Mouse (Mus musculus): Measurements from ENCODE around the gene Amh. TPM values are rescaled to one million over a fixed set of nuclear protein-coding genes. Genes with fewer than 3 reads are reported as not detected.

Amh gene
- polyA plus RNA-seq, 1 experiment from 2014 or later, result 0.47 TPM

DNA sequence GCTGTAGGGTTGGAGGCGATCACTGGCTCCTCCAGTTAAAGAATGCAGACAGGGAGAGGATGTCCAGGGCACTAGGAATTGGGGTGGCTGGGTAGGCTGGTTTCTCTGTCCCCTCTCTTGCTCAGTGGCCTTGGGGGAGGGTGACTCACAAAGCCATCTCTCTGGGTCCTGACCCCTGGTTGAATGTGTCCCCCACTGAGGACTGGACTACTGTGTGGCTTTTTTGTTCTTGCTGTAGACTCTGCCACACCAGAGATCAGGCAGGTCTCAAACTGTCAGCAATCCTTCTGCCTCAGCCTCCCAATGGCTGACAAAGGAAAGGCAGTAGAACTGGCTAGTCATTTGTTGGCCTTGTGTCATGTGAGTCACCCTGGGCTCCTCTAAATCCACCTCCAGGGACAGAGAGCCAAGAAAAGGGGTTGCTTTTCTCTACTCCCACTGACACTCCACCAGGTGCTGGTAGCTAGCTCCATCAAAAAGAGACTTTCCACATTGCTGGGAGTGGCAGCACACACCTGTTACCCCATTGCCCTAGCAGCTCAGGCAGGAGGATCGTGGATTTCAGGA lies 33.4 kb downstream of the Amh start:
- ATAC-seq, result no peak
- POLR2A ChIA-PET, result no interaction called here
- no peak for DNase-seq (ENCODE audit: low read depth, low spot score)
- peaks cover 13% of the 10 kb centered on the region for H3K27me3 ChIP-seq
- CTCF ChIA-PET, result no interaction called here
- in situ Hi-C loops (cut with MboI; ENCODE audit: low pct_unique_long_range_greater_than_20kb), result no loop called here
- TF ChIP-seq CTCF (IDR thresholded peaks at IDR 0.05), result no peak

DNA sequence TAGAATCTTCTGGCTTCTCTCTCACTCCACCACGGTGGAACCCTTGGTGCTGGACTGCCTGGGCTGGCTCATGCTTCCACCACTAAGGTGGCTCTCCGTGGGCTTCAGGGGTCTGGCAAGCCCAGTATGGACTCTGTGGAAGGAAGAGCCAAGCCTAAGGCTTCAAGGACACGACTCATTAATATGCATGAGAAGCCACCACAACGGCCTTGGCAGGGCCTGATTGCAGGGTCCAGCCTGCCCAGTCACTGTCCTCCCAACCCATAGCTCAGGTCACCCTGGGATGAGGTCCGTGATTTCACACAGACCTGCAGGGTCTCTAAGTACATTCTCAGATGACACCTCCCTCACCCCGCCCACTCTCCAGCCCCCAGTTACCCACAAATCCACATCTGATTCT lies 34.8 kb downstream of the Amh start:
- POLR2A ChIA-PET, result no interaction called here
- ATAC-seq (no peak), DNase-seq (ENCODE audit: low read depth, low spot score) (no peak)
- in situ Hi-C loops (cut with MboI; ENCODE audit: low pct_unique_long_range_greater_than_20kb), result no loop called here
- CTCF ChIA-PET, result no interaction called here
- TF ChIP-seq CTCF (IDR thresholded peaks at IDR 0.05), result no peak
- H3K27me3 ChIP-seq, result peaks cover 25% of the 10 kb centered on the region

DNA sequence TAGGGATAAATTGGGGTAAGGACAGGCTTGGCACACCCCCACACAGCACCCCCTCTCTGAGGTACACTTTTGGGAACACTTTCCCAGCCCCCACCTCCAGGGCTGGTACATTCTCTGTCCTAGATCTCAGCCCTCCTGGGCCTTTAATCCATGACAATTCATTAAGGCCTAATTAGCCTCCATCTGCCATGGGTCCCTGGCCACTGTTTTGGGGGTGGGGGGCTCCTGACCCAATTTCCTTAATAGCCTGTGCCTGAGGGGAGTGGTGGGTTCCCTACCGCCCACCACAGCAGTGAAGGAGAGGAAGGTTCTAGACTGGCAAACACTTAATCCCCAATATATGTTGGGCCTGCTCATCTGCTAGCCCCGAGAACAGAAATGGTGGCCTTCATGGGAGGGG lies 36.6 kb downstream of the Amh start:
- TF ChIP-seq CTCF (IDR thresholded peaks at IDR 0.05), result no peak
- POLR2A ChIA-PET, result no interaction called here
- H3K27me3 ChIP-seq, result peaks cover 27% of the 10 kb centered on the region
- CTCF ChIA-PET, result interaction anchor here (1.4 kb wide), 1 partner anchor 14 kb away, joined by 4 read pairs; no protein-coding TSS in a partner anchor
- ATAC-seq (no peak), DNase-seq (ENCODE audit: low read depth, low spot score) (no peak)
- in situ Hi-C loops (cut with MboI; ENCODE audit: low pct_unique_long_range_greater_than_20kb), result no loop called here

DNA sequence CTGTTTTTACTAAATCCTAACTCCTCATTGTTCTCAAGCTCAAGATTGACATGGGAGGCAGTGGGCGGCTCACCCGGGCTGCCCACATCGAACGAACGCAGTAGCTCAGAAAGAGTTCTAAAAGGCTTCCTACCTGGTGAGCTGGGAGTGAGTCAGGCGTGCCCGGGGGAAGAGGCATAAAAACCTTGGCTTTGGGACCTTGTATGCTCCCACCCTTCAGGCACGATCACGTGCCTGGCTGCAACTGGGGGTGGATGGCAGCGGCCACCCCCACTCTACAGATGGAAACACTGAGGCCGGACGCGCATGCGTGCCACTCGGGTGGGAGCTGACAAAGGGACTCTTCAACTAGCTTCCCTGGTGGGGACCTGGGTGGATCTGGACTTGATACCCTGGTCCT lies 37.3 kb downstream of the Amh start:
- ChIA-PET POLR2A (interaction anchor here (0.6 kb wide), 1 partner anchor 15 kb away, joined by 3 read pairs; no protein-coding TSS in a partner anchor), CTCF (interaction anchor here (1.4 kb wide), 1 partner anchor 14 kb away, joined by 4 read pairs; no protein-coding TSS in a partner anchor)
- TF ChIP-seq CTCF (IDR thresholded peaks at IDR 0.05), result no peak
- ATAC-seq (no peak), DNase-seq (ENCODE audit: low read depth, low spot score) (no peak)
- H3K27me3 ChIP-seq, result peaks cover 27% of the 10 kb centered on the region
- in situ Hi-C loops (cut with MboI; ENCODE audit: low pct_unique_long_range_greater_than_20kb), result no loop called here

DNA sequence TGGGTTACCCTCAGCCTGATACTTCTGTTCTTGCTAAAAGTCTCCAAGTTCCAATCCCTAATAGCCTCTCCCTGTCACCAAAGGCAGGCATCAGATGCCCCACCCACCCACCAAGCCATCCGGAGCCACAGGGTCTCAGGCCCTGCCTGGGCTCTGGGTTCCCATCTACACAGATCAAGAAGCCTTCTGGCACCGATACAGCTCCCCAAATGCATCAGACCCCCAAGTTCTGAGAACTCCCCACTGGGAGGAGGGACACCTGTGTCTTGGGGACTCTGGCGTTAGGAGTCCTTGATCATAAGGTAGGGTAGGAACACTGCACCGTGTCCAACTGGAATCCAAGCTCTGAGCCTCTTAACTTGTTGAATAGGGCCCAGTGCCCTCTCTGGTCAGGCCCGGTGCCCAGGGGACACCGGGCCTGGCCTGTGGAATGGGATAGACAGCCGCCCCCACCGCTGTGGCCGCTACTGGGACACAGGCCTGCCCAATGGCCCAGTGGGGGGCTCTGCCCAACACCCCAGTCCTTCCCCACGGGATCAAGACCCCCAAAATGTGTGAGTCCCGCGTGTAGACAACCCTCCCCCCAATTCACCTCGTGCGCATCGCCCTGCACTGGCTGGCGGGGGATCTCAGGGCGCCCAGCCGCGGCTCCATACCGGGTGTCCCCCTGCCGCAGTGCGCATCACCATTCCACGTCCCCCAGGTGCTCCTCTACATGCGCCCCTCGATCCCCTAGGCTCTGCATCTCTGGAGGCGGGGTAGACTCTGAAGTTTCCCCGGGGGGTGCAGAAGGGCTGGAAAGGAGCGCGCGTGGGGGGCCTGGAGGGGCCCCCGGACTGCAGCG lies 38.3 kb downstream of the Amh start:
- DNase-seq (ENCODE audit: low read depth, low spot score) (no peak), ATAC-seq (peak; percentile 6)
- ChIA-PET POLR2A (interaction anchor here (0.6 kb wide), 1 partner anchor 16 kb away, joined by 3 read pairs; no protein-coding TSS in a partner anchor), CTCF (interaction anchor here (1.4 kb wide), 1 partner anchor 15 kb away, joined by 4 read pairs; no protein-coding TSS in a partner anchor)
- peaks cover 27% of the 10 kb centered on the region for H3K27me3 ChIP-seq
- no peak for TF ChIP-seq CTCF (IDR thresholded peaks at IDR 0.05)
- in situ Hi-C loops (cut with MboI; ENCODE audit: low pct_unique_long_range_greater_than_20kb), result no loop called here

DNA sequence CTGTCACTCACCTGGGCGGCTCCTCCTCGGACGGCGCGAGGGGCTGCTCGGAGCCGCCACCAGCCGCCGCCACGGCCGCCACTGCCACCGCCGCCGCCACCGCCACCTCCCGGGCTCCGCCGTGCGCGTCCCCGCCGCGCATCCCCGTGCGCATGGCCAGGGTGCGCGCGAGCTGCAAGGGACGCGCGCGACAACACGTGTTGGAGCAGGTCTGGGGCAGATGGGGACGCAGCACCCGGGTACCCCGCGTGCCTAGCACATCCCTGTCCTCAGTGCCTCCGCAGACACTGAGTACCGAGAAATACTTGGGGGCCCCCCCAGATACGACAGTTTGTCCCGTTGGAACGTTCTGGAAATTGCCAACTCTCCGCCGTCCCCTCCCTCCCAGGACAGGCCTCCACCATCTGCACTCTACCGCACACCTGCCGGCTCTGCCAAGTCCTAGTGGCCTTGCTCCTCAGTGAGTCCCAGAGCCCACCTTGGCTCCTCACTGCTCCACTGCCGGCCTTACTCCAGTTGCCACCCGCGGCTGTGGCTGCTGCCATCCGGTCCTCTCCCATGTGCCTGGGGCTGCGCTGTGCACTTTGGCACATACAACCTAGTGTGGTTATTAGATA lies 39.0 kb downstream of the Amh start, which contains the start of gene Lingo3:
TSS of gene Lingo3 (minus strand) at position 109 of the 617 bp plus-strand sequence.
- TF ChIP-seq CTCF (IDR thresholded peaks at IDR 0.05), result no peak
- peaks cover 27% of the 10 kb centered on the region for H3K27me3 ChIP-seq
- POLR2A ChIA-PET, result no interaction called here
- ATAC-seq, result no peak
- CTCF ChIA-PET, result interaction anchor here (1.9 kb wide), 1 partner anchor 14 kb away, joined by 5 read pairs; no protein-coding TSS in a partner anchor
- in situ Hi-C loops (cut with MboI; ENCODE audit: low pct_unique_long_range_greater_than_20kb), result no loop called here
- DNase-seq (ENCODE audit: low read depth, low spot score), result no peak

DNA sequence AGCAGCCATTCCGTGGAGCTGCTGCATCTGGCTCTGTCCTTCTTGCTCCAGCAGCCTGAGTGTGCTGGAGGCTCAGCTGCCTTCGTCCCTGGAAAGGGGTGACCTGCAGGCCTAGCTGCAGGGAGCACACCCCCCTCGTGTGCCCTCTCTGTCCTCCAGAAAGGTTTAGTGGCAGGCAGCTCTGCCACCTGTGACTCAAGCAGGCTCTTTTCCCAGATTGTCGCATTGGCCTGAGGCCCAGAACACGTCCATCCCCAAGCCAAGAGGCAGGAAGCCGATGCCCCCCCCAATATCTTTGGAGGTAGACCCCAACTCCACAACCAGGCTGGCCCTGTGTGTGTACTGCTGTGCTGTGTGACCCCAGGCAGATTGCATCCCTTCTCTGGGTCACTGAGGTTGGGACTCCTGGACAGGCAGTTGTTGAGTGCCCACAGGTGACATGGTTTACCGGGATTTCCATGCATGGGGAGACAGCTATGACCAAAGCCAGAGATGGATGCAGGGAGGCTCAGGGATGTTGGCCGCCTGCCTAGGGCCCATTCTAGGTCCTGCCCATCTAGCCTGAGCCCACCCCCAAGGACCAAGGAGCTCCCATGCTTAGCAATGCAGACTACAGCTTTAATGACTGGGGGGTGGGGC lies 40.1 kb downstream of the Amh start:
- ATAC-seq, result no peak
- CTCF ChIA-PET, result interaction anchor here (1.9 kb wide), 1 partner anchor 13 kb away, joined by 5 read pairs; no protein-coding TSS in a partner anchor
- POLR2A ChIA-PET, result interaction anchor here (1.1 kb wide), 2 partner anchors 10 to 13 kb away, joined by 4 read pairs; no protein-coding TSS in a partner anchor
- DNase-seq (ENCODE audit: low read depth, low spot score), result no peak
- H3K27me3 ChIP-seq, result peaks cover 27% of the 10 kb centered on the region
- TF ChIP-seq CTCF (IDR thresholded peaks at IDR 0.05), result no peak
- in situ Hi-C loops (cut with MboI; ENCODE audit: low pct_unique_long_range_greater_than_20kb), result no loop called here

DNA sequence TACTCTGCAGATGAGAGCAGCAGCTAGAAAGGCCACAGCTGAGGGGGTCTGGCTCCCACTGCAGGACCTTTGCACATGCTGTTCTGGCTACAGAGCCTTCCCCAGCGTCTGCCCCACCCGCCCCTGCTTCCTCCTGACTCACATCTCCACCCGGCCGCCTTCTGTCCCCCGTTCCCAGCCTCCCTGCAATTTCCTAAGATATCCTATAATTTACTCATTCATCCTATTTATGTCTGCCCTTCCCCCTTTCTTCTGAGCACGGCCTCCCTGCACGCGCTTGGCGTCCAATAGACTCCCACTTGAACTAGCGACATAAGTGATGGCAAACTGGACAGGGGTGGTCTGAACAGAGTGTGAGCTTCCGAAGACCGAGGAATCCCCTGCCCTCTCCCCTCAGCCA lies 40.7 kb downstream of the Amh start:
- DNase-seq (ENCODE audit: low read depth, low spot score), result no peak
- peaks cover 27% of the 10 kb centered on the region for H3K27me3 ChIP-seq
- ChIA-PET POLR2A (interaction anchor here (1.1 kb wide), 2 partner anchors 10 to 12 kb away, joined by 4 read pairs; no protein-coding TSS in a partner anchor), CTCF (interaction anchor here (1.9 kb wide), 1 partner anchor 12 kb away, joined by 5 read pairs; no protein-coding TSS in a partner anchor)
- ATAC-seq, result no peak
- in situ Hi-C loops (cut with MboI; ENCODE audit: low pct_unique_long_range_greater_than_20kb), result no loop called here
- no peak for TF ChIP-seq CTCF (IDR thresholded peaks at IDR 0.05)

DNA sequence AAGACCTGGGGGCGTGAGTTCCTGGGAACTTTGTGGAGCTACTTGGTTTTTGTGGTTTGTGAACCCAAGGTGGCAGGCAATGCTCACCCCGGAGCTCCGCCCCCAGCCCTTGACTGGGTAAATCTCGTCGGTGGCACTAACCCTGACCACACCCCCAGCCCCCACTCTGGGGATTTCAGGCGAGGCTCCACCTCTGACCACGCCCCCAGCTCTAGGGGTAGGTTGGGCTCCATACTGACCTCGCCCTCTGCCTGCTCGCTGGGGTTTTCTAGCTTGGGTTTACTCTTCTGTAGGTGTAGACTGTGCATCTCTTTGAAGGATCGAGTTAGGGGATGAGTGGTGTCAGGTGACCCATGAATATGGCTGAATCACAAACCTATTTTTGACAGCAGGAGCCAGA lies 43.5 kb downstream of the Amh start:
- ATAC-seq, result no peak
- DNase-seq (ENCODE audit: low read depth, low spot score), result no peak
- in situ Hi-C loops (cut with MboI; ENCODE audit: low pct_unique_long_range_greater_than_20kb), result no loop called here
- peaks cover 13% of the 10 kb centered on the region for H3K27me3 ChIP-seq
- no peak for TF ChIP-seq CTCF (IDR thresholded peaks at IDR 0.05)
- CTCF ChIA-PET, result no interaction called here
- POLR2A ChIA-PET, result no interaction called here
